Mouse (Mus musculus): ENCODE results near the gene Tex14. TPM values are rescaled to one million over a fixed set of nuclear protein-coding genes. Genes with fewer than 3 reads are reported as not detected.
"Not testable (repeated sequence)": the region's sequence is repeated elsewhere in the genome, so short reads cannot be mapped to it uniquely, and the experiment has no call there.

Gene Tex14
- polyA plus RNA-seq, 1 experiment from 2014 or later: 1.3 TPM

DNA sequence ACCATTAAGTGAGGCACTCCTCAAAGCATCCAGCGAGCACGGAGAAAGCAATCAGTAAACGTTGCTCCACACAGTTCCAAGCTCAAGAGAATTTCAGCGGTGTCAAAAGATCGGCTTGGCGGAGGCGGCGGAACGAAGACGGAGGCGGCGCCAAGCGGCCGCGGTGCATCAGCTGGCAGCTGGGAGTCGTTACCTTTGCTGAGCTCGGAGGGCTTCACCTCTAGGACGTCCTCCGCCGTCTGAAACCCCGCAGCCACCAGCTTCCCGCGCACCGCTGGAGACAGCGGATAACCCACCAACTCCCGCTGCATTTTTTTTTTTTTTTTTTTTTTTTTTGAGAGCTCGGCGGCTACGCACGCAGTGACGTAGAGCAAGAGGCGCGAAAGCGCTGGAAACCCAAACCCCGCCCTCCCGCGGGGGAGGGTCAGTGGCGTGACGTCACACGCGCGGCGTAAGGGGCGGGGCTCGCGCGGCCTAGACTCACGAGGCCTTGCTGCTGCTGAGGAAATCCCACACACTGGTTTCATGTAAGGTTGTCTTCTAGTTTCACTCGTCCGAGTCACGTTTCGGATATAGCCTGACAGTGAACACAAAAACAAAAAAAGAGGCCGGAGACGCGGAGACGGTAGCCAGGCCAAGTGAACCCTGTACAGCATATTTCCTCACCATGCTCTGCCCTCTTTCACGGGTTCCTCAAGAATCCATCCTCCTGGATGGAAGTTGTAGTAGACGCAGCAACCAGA, 583 bp upstream of the Tex14 start:
- WGBS: 3% methylated on average over 56 of the region's 58 CpGs
- no peaks in the 10 kb centered on the region; the same call in 1 of the 2 replicates for H3K9me3 ChIP-seq
- ATAC-seq (ENCODE audit: low FRiP score, low read depth): peak; percentile 91
- H3K9ac ChIP-seq: peak overlapping the region; percentile 77
- 0 out of 2 replicates have a peak, but pooled peaks cover 4% of the 10 kb centered on the region for H3K4me1 ChIP-seq
- H3K4me3 ChIP-seq: peak overlapping the region; percentile 63
- H3K4me2 ChIP-seq (replicated peaks): peak overlapping the region; percentile 66
- H3K27ac ChIP-seq: peak overlapping the region; percentile 94
- peaks cover 4% of the 10 kb centered on the region for H3K36me3 ChIP-seq
- H3K27me3 ChIP-seq: no peaks in the 10 kb centered on the region

DNA sequence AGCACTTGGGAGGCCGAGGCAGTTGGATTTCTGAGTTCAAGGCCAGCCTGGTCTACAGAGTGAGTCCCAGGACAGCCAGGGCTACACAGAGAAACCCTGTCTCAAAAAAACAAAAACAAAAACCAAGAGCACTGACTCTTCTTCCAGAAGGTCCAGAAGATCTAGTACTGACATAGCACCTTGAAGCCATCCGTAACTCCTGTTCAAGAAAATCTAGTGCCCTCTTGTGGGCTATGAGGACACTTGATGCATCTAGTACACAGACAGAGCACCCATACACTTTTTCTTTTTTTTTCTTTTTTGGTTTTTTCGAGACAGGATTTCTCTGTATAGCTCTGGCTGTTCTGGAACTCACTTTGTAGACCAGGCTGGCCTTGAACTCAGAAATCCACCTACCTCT, 8.5 kb downstream of the Tex14 start:
- not testable (repeated sequence) for H3K4me1 ChIP-seq
- 69% methylated on average over 3 of the region's 3 CpGs for WGBS

DNA sequence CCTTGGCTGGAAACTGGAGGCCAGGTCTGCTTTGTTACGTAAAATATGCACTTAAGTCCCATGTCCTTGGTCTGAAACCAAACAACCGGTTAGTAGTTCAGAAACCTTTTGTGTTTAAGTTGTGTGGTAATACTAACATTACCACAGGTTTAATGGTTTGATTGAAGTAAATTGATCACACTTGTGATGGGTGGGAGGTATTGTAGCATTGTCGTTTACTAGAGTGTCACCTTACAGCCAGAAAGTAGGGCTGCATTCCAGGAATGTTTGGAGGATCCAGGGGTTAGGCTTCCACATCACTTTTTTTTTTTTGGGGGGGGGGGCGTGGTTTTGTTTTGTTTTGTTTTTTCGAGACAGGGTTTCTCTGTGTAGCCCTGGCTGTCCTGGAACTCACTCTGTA, 11.3 kb downstream of the Tex14 start:
- no peak for ATAC-seq (ENCODE audit: low FRiP score, low read depth)
- Histone ChIP-seq H3K27ac (no peak overlapping the region), H3K4me2 (replicated peaks) (no peak overlapping the region), H3K36me3 (no peaks in the 10 kb centered on the region), H3K27me3 (no peaks in the 10 kb centered on the region), H3K4me1 (no peaks in the 10 kb centered on the region), H3K4me3 (no peak overlapping the region), H3K9ac (no peak overlapping the region), H3K9me3 (no peaks in the 10 kb centered on the region)
- WGBS: 52% methylated on average over 5 of the region's 5 CpGs

More for the DNA sequence above, 8.5 kb downstream of the Tex14 start:
- H3K9me3 ChIP-seq; H3K4me2 ChIP-seq (replicated peaks); ATAC-seq (ENCODE audit: low FRiP score, low read depth); H3K27ac ChIP-seq; H3K4me3 ChIP-seq; H3K36me3 ChIP-seq; H3K9ac ChIP-seq; H3K27me3 ChIP-seq: not testable (repeated sequence)

DNA sequence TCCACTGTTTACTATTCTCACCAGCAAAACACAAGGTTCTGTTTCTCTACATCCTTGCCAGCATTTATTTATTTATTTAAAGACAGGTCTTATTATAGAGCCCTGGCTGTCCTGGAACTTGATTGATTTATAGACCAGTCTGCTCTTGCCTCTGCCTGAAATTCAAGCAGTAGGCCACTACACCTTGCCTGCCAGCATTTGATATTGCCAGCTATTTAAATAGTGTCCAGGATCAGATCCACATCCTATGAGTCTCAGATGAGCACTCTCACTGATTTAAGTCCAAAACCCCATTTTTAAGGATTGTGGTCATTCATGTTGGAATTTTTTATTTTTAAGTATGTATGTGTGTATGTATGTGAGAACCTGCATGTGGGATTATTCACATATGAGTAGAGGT, 16.0 kb downstream of the Tex14 start:
- Histone ChIP-seq H3K36me3 (no peaks in the 10 kb centered on the region), H3K4me3 (no peak overlapping the region), H3K27me3 (no peaks in the 10 kb centered on the region), H3K27ac (no peak overlapping the region), H3K4me2 (replicated peaks) (no peak overlapping the region), H3K4me1 (peaks cover 6% of the 10 kb centered on the region; the same call in 1 of the 2 replicates), H3K9ac (no peak overlapping the region), H3K9me3 (no peaks in the 10 kb centered on the region)
- ATAC-seq (ENCODE audit: low FRiP score, low read depth): no peak

DNA sequence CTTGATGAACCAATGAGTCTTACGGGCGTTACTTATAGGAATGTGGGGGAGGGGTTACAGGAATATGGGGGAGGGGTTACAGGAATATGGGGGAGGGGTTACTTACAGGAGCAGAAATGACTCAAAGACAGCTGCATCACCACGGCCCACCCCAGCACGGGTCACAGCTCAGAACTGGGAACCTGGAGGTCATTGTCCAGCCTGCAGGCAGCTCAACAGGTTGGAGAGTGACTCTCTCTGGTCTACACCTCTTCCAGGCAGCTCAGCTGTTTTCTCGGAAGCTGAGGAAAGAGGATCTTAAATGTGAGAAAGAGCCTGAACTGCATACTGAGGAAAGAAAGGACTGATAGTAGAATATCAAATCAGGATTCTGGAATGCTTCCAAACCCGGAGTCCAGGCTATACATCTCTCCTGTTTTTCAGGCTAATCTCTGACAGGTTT, 16.9 kb downstream of the Tex14 start:
- Histone ChIP-seq H3K27me3 (no peaks in the 10 kb centered on the region), H3K36me3 (no peaks in the 10 kb centered on the region), H3K4me2 (replicated peaks) (peak overlapping the region; percentile 64), H3K9ac (peak overlapping the region; percentile 62), H3K27ac (peak overlapping the region; percentile 89), H3K9me3 (no peaks in the 10 kb centered on the region), H3K4me1 (peaks cover 6% of the 10 kb centered on the region; the same call in 1 of the 2 replicates), H3K4me3 (peak overlapping the region; percentile 41)
- ATAC-seq (ENCODE audit: low FRiP score, low read depth): no peak
- 15% methylated on average over 6 of the region's 6 CpGs for WGBS

DNA sequence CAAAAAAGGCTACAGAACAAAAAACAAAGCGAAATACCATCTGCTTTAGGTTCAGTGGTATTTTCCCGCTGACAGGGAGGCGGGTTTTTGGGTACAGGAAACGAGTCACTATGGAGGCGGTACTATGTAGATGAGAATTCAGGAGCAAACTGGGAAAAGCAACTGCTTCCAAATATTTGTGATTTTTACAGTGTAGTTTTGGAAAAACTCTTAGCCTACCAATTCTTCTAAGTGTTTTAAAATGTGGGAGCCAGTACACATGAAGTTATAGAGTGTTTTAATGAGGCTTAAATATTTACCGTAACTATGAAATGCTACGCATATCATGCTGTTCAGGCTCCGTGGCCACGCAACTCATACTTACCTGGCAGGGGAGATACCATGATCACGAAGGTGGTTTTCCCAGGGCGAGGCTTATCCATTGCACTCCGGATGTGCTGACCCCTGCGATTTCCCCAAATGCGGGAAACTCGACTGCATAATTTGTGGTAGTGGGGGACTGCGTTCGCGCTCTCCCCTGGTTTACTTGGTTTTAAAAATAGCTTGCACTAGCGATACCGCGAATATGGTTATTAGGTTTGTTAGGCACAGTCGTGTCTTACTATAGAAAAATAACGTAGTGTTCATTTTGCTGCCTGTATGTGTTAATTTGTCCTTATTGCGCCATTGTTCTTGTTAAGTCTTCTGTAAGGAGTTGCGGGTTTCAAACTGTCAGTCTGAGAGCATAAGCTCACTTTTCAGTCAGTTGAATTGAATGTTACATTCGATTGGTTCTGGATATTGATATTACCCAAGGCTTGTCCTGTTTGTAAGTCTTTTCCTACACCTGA, 17.9 kb downstream of the Tex14 start:
- Histone ChIP-seq H3K4me2 (replicated peaks) (peak overlapping the region; percentile 64), H3K4me1 (peaks cover 8% of the 10 kb centered on the region), H3K9ac (peak overlapping the region; percentile 62), H3K36me3 (no peaks in the 10 kb centered on the region), H3K4me3 (peak overlapping the region; percentile 41), H3K27me3 (no peaks in the 10 kb centered on the region), H3K9me3 (no peaks in the 10 kb centered on the region), H3K27ac (peak overlapping the region; percentile 89)
- ATAC-seq (ENCODE audit: low FRiP score, low read depth): peak; percentile 84
- under 1% methylated on average over 26 of the region's 26 CpGs for WGBS

DNA sequence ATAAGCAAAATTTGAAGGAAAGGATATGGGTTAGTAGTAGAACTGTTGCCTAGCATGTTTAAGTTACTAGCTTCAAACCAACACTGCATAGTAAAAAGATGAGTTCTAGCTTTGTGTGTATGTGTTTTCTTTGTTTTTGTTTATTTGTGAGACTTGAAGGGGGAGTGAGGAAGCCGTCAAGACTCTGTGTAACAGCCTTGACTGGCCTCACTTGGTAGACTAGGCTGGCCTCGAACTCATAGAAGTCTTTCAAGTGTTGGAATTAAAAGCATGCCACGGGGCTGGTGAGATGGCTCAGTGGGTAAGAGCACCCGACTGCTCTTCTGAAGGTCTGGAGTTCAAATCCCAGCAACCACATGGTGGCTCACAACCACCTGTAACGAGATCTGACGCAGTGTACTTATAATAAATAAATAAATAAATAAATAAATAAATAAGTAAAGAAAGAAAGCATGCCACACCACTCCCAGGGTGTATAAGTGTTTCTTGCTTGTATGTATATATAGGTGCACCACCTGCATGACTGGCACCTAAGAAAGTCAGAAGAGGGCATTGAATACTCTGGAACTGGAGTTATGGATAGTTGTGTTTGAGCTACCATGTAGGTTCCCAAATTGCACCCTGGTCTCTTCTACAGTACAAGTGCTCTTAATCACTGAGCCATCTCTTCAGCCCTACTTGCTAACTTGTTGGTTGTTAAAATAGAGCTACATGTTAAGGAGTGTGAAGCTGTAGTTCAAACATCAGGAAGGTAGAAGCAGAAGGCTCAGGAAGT, 18.9 kb downstream of the Tex14 start:
- H3K9me3 ChIP-seq: no peaks in the 10 kb centered on the region

DNA sequence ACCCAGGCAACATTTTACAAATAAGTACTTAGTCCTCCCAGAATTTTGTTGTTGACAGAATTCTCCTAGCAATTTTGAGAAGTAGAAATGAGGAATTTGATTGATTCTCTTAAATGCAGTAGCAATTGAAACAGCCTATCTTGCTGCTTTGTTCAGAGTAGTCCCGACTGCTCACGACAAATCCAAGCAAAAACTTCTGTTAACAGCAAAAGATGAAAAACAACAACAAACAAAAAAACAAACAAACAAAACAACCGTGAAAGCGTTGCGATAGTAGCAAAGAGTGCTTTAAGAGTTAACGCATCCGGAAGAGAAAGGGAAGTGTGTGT, 21.2 kb downstream of the Tex14 start:
- peak overlapping the region; percentile 60 for H3K4me2 ChIP-seq (replicated peaks)
- H3K27ac ChIP-seq: peak overlapping the region; percentile 44; the same call in 1 of the 2 replicates
- H3K9me3 ChIP-seq: no peaks in the 10 kb centered on the region
- ATAC-seq (ENCODE audit: low FRiP score, low read depth): 0 out of 2 replicates have a peak, but pooled peaks have one; percentile 50
- H3K4me3 ChIP-seq: peak overlapping the region; percentile 42
- H3K36me3 ChIP-seq: no peaks in the 10 kb centered on the region
- no peaks in the 10 kb centered on the region for H3K27me3 ChIP-seq
- peak overlapping the region; percentile 53 for H3K9ac ChIP-seq
- WGBS: 0% methylated on average over 7 of the region's 7 CpGs
- H3K4me1 ChIP-seq: peaks cover 9% of the 10 kb centered on the region

More for the DNA sequence above, 18.9 kb downstream of the Tex14 start:
- Histone ChIP-seq H3K27me3 (no peaks in the 10 kb centered on the region), H3K27ac (peak overlapping the region; percentile 3; the same call in 1 of the 2 replicates), H3K36me3 (no peaks in the 10 kb centered on the region), H3K4me2 (replicated peaks) (no peak overlapping the region), H3K9ac (no peak overlapping the region), H3K4me1 (peaks cover 9% of the 10 kb centered on the region), H3K4me3 (no peak overlapping the region)
- WGBS: 40% methylated on average over 6 of the region's 6 CpGs
- ATAC-seq (ENCODE audit: low FRiP score, low read depth): no peak

DNA sequence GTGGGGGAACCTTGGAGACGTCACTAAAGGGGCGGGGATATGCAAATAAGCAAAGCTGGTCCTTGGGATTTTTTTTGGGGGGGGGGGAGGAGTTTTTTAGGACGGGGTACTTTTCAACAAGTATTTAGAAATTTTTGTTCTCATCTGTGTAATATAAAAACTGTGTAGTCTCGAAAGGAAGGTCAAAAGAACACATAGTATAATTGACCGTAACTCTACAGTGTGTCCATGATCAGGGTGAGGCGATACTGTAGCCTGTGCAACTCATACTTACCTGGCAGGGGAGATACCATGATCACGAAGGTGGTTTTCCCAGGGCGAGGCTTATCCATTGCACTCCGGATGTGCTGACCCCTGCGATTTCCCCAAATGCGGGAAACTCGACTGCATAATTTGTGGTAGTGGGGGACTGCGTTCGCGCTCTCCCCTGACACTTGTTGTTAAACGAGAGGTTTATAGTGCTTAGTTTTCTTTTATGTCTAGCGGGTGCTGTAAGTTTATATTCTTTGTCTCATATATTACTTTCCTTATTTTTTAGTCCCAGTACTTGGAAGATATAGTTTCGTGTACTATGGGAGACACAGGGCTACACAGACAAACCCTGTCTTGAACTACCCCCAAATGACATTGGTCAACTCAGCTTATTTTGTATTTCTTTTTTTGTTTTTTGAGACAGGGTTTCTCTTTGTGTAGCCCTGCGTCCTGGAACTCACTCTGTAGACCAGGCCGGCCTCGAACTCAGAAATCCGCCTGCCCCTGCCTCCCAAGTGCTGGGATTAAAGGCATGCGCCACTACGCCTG, 21.8 kb downstream of the Tex14 start:
- H3K4me1 ChIP-seq, H3K27me3 ChIP-seq, H3K9me3 ChIP-seq, H3K36me3 ChIP-seq: not testable (repeated sequence)
- peak overlapping the region; percentile 42 for H3K4me3 ChIP-seq
- peak overlapping the region; percentile 53 for H3K9ac ChIP-seq
- peak; percentile 90 for ATAC-seq (ENCODE audit: low FRiP score, low read depth)
- H3K4me2 ChIP-seq (replicated peaks): peak overlapping the region; percentile 60
- under 1% methylated on average over 24 of the region's 24 CpGs for whole genome bisulfite sequencing
- peak overlapping the region; percentile 44; the same call in 1 of the 2 replicates for H3K27ac ChIP-seq

DNA sequence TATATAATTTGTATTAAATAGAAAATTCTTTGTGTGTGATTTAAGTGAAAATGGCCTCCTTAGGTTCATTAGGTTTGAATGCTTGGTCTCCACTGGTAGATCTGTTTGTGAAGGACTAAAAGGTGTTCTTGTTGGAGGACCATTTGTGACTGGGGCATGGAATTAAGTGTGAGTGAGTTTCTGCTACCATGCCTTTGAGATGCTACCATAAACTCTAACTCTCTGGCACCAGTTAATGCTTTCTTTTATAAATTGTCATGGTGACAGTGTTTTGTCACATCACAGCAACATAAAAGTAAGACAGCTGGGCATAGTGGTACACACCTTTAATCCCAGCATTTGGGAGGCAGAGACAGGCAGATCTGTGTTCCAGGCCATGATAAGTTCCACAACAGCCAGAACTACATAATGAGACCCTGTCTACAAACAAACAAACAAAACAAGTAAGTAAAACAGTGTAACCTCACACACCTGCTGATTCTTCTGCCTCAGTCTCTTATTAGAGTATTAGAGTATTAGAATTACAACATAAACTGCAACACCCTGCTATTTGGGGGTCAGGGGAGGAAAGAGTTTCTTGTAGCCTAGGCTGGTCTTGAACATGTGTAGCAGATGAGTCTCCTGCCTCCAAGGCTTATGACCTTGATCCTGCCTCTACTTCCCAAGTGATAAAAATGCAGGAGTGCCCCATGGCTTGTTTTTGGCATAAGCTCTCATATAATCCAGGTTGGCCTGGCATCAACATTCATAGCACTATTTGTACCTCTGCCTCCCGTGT, 22.6 kb downstream of the Tex14 start:
- Histone ChIP-seq H3K4me2 (replicated peaks) (no peak overlapping the region), H3K36me3 (no peaks in the 10 kb centered on the region), H3K9ac (no peak overlapping the region), H3K4me3 (no peak overlapping the region), H3K27me3 (no peaks in the 10 kb centered on the region), H3K9me3 (no peaks in the 10 kb centered on the region), H3K27ac (peak overlapping the region; percentile 34), H3K4me1 (peaks cover 4% of the 10 kb centered on the region; the same call in 1 of the 2 replicates)
- 50% methylated on average over 1 of the region's 1 CpGs for WGBS
- no peak for ATAC-seq (ENCODE audit: low FRiP score, low read depth)

All from limb, embryonic 13.5 days (tissue).